Mouse (Mus musculus) ZHBTc4 (cell line): ENCODE measurements around the gene Clec9a.
A peak's percentile ranks its signal among the peaks of the same experiment; 100 is the strongest.

Experiments
- DNase-seq: peaks from one replicate; pipeline ENCODE4 v3.0.0-alpha.2; 2011; ENCODE audit warnings: low read depth, low spot score

Gene Clec9a

DNA sequence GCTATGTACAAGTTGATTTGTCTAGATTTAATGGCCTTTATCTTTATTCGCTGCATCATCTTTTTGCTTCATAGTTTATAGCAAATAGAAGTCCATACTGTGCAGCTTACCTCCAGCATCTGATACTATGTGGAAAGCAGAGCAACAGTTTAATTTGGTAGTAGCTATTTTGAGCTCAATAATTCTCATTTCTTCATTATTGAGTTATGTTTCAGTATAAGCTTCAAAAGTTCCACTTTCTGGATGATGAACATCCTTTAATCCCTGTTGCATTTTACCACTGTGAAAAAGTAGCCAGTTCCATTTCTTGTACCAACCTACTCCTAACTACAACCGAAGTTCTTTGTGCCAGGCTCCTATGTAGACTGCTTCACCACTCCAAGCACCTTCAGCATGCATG is at the start of gene Clec9a:
Gene Clec9a (plus strand): TSS at position 301 of the 400 bp plus-strand sequence.
- DNase-seq: no peak

DNA sequence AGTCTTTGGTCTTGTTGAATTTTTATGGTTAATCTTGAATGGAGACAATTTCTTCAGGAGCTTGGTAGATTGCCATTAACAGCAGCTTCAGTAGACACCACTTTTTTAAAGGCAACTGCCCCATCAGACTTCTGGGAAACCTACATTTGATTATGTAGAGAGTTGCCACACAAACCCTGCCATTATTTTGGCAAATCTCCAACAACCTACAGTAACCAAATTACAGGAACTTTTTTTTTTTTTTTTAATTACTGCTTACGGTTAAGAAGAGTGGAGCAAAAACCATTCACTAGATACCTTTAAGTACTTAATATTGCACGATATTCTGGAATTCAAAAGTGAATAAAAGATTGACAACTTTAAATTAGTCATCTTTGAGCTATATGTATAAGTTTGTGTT is 49.1 kb upstream of the Clec9a start:
- no peak for DNase-seq

DNA sequence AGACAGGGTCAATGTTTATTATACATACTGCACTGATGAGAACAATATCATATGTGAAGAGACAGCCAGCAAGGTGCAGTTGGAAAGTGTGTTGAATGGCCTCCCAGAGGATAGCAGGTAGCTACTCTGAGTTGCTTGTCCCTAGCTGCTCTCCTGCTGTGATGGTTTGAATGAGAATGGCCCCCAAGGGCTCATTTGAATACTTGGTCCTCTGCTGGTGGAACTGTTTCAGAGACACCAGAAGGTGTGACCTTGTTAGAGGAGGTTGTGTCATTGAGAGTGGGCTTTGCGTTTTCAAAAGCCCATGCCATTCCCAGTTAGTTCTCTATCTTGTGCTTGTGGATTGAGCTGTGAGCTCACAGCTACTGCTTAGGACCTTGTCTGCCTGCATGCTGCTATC is 44.7 kb upstream of the Clec9a start:
- peak; percentile 89 for DNase-seq

DNA sequence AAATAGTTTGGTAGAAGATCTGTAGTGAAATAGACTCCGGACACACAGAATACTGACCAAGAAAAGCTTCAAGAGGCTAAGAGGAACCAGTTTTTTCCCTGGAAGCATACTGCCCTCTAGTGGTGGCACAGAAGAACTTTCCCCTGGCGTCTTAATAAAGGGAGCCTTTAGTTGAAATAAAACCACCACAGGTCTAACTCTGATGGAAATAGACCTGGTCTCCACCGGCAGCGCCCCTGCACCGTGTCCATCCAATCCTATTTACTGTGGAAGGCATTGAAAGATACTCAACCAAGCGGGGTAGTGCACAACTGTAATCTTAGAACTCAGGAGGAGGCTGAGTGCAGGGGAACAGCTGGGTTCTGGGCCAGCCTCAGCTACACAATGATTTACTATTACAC is 42.7 kb upstream of the Clec9a start:
- peak; percentile 70 for DNase-seq

DNA sequence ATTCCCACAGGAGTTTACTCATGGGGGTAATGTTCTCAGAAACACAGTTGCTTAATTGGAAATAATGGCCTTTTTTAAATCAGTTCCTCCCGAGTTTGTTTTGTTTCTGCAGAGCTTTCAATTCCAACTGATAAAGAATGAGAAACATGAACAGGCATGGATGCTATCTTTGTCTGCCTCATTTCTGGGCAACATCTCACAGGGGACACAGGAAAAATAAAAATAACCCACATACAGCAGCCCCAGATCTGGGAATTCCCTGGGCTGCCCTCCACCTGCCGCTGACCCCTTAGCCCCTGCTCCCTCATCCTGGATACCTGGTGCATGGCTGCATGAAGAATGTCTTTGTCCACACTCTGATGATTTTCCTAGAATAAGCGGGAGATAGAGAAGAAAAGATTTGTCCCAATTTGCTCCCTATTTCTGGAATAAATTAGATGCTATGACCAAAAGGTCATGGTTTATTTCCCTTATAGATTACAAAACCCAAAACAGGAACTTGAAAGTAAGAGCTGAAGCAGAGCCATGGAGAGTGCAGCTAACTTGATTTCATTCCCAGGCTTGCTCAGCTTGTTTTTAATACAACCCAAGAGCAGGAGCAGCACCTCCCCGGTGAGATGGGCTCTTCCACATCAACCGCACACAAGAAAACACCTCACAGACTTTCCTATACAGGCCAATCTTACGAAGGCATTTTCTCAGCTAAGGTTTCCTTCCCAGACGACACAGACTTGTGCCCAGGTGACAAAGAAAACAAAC is 39.1 kb upstream of the Clec9a start:
- DNase-seq: no peak

DNA sequence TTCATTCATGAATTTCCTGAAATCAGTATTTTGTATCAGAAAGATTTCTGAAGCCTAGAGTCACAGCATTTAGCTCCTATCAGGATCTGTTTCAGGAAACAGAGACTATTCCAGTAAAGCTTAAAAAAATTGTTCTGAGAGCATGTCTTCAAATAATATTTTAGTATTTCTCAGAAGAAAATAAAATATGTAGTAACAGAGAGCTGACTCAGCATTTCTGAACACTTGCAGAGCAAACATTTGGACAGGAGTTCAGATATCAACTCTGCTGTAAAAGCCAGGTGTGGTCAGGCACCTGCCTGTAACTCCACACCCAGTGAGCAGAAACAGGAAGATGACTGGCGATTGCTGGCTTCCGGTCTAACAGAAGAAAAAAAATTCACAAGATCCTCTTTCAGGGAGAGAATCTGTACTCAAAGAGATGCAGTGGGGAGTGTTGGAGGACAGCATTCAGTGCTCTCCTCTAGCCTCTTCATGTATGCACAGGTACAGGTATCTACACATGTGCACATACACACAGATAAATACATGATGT is 33.7 kb upstream of the Clec9a start:
- no peak for DNase-seq

DNA sequence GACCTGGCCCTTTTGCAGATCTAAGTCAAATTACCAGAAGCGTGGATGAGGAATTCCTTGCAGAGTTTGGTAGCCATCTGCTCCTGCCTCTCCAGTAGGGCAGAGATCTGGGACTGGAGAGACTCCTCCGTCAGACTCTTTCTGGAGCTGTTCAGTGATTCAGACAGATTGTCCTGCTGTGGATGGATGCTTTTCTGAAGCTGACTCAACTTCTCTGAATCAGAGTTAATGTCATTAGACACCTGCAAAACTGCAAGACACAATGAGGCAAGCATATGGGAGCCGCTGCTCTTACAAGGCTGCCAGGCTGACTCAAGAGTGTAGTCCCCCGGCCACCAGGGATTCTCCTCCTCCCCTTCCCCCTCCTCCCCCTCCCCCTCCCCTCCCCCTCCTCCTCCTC is 28.2 kb upstream of the Clec9a start:
- DNase-seq: no peak

DNA sequence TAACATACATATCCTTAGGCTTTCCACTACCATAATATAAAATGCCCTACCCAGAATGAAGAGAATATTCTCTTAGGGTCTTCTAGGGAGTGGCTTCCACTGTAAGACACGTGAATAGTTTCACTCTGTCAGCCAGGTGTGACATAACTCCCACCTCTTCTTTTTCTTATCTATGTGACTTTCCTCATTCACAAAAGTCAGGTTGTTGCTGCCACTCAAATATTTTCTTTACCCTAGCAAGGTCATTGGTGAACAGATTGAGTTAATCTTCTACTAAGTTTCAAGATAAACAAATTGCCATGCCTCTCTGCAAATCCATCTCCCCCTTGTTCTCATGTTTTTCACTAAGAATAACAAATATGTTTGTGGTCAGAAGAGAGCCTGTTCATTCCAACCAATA is 26.9 kb upstream of the Clec9a start:
- no peak for DNase-seq

DNA sequence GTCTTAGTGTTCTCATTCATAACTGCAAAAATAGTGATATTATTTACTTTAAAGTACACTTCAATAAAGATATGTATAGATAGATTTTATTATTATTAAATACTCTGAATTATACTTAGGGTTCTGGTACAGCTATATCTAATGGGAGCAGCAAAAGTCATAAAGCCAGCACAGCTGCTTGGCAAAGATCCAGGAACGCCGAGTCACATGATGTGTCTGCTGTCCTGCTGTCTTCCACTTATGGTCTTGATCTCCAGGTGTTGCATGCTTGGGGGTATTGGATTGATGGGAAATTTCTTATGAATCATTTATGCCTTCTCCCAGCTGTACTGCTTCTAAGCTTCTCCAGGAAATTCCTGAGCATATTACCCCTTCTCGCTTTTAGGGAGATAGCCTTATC is 25.2 kb upstream of the Clec9a start:
- DNase-seq: no peak

DNA sequence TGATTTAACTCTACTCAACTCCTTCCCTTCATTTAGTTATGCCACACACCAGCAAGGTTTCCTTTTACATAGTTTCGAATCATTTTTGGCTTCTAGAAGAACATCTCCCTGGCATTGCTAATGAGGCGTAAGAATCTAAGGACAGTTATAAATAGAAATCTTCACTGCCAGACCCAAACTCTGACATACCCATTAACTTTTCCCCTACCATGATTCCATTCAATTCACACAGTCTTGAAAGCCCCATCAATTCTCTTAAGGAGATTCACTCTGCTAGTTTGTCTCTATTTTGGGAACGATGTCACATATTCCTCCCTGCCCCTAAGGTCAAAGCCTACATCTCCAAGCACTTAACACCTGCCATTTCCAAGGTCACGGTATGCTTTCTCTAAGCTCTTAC is 23.7 kb upstream of the Clec9a start:
- no peak for DNase-seq

DNA sequence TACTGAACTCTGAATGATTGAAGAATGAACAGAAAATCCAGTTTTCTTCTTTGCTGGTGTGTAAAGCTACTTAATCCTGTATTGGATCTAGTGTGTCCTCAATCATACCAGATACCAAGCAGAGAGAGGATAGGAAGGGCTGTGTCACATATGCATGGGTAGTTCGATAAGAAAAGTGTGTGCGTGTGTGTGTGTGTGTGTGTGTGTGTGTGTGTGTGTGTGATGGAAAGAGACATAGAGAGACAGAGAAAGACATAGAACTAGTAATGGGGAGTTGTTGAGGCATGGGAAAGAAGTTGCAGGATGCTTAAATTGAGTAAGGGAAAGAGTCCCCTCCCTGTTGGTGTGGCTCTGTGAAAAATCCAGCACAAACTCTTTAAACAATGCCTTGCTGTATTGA is 22.9 kb upstream of the Clec9a start, which contains the start of gene Clec12b:
Gene Clec12b (minus strand): TSS at position 101 of the 400 bp plus-strand sequence.
- no peak for DNase-seq

DNA sequence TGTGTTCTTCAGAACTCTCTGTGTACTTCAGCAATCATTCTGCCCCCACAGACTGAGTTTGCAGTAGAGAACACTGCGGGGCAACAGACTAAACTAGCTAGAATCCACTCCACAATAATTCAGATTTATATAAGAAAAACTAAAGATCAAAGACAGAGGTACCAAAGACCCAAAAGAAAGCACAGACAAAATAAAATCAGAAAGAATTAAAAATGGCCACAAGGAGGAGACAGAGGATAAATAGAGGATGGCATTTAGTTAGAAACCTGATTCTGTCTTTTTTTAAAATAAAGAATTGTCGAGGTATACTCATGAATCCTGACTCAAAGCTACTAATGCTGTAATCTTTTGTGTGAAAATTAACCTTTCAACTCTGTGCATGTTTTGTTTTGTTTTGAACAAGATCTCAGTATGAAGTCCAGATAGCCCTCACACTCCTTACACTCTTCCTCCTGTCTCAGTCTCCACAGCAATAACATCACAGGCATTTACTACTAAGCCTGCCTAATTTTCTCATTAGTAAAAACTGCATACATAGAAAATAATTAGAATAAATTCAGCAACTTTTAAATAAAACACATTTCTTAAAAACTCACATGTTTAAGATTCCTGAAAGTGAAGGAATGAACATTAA is 15.5 kb upstream of the Clec9a start:
- DNase-seq: no peak

DNA sequence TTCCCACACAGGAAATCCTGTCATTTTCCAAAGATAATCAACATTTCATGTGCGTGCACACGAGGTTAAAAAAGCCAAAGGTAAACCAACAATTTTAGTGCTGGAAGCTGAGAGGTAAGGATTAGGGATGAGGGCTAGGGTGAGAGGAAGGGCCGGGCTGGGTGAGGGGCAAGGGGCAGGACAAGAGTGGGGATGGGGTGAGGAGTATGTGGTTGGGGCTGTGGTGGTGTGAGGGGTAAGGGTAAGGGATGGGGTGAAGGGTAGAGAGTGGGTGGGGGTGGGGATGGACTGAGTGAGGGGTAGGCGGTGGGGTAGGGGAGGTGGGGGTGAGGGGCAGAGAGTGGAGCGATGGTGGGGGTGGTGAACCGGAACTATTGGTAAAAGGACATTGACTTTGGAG is 14.9 kb upstream of the Clec9a start:
- DNase-seq: no peak

DNA sequence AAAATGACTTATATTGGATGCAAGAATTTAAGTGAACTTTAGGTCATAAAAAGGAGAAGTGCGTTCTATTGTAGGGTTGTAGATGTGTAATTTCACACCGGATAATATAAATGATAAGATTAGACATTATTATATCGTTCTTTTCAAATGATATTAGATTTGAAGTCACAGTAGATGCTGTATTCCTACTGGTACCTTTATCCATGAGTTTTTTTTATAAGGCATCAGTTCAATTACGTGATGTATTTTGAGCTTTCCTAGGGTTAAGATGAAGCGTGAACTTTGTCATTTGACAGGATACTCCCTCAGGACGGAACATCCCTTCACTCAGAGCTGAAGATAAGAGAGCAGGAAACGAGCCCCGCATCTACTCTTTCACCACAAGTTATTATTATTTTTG is 11.7 kb upstream of the Clec9a start, which contains the start of gene Clec1b:
Gene Clec1b (plus strand): TSS at position 301 of the 400 bp plus-strand sequence.
- DNase-seq: no peak

DNA sequence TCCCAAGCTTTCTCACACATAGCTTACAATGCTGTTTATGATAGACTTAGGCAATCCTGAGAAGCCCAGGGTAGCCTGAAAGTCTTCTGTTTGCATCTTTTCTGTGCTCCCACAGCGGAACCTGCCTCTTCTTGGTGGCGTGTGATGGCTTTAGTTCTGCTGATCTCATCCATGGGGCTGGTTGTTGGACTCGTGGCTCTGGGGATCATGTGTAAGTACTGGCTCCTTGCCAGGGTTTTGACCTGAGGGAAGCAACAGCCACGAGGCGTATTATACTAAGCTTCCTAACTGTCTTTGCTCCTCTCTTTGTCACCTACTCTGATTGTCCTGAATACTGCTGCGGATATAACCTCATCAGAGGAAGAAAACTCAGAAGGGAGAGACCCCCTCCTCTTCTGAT is 8.7 kb upstream of the Clec9a start:
- no peak for DNase-seq

DNA sequence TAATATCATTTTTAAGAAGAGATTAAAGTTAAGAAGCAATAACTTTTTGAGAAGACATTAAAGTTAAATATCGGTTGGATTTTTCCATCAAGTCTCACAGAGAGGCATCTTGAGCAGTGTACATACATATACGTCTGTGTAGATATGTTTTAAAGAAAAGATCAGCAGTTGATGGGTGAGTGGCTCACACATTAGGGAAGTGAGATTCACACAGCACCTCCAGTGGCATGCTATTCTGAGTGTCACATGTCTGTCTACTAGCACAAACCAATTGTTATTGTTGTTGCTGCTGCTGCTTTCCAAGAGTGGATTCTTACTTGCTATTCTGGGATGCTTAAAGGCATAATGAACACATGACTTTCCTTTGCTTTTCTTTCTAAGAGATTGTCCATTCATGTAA is 6.3 kb upstream of the Clec9a start:
- DNase-seq: no peak

DNA sequence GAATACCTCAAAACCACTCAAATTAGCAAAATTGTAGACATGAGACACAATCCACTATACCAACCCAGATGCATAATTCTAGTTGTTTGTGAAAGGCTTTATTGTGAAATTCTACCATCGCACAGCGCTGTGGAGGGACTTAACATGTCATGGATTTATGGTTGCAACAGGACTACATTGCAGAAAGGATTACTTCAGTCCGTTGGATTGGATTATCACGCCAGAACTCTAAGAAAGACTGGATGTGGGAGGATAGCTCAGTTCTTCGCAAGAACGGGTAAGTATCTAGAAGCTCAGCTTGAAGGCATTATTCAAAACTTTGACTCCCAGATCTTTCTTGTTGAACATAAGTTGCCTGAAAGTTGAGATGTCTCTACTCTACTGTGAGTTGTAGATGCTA is 5.3 kb upstream of the Clec9a start:
- DNase-seq: no peak

DNA sequence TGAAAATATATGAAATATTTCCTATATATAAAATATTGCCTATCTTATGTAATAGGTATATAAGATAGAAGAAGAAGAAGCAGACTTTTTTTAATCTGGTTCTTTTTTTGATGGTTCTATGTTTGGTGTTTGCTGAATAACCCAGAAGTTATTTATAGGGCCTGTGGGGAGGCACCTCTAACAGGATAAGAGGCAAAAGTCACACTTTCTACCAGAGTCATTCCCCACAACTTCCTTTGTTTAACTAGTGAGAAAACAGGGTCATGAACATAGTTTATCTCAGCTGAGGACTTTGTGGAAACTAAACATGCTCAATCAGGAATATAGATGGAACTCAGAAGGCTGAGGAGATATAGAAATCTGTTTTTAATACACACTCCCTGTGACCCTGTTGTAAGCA is 2.7 kb upstream of the Clec9a start:
- DNase-seq: no peak

DNA sequence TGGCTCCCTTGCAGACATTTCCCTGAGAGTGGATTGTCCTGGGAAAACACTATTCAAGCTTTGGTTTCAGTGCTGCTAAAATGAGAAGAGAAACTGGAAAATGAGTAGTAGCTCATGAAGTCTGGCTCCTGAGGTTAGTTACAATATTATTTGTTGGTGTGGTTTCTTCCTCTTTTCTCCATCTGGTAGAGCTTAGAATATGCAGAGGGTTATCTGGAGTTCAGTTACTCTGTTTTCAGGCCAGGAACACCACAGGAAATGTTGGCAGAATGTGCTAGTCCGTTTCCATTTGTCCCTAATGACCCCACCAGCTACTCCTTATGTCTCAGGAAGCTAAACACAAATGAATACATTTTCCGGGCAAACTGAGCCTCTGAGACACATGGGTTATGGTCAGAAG is 1.3 kb upstream of the Clec9a start:
- DNase-seq: no peak

DNA sequence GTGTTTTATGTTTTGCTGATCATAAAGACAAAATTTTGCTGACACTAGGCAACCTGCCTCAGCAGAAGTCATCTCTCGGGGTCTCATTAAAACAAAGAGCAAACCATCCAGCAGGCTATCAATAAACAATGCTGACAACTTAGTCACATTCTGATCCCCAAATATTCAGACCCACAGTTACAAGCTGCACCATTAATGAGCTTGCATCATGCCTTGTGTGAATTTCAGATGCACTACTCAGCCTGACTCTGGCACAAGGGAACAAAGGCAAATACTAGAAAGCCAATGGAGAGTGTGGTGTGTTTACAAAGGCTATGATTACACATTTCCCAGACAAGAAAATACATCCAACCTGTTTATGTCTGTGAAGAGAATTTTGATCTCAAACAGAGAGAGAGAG is 5.5 kb downstream of the Clec9a start:
- DNase-seq: no peak

DNA sequence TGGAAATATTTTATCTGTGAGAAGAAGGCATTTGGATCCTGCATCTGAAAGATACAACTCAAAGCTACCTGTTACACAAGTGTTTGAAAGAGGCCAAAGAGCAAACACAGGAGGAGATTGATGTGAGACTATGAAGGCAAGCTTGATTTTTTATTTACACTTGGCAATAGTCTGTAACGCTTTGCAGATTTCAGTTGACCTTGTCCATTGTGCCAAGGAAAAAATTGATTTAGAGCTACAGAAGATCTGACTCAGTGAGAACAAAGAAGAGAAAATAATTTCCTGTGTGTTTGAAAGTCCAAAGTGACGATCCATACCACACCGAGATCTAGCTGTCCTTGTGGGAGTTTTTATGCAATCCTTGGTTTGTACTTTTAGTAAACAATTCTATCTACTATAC is 13.6 kb downstream of the Clec9a start:
- no peak for DNase-seq

DNA sequence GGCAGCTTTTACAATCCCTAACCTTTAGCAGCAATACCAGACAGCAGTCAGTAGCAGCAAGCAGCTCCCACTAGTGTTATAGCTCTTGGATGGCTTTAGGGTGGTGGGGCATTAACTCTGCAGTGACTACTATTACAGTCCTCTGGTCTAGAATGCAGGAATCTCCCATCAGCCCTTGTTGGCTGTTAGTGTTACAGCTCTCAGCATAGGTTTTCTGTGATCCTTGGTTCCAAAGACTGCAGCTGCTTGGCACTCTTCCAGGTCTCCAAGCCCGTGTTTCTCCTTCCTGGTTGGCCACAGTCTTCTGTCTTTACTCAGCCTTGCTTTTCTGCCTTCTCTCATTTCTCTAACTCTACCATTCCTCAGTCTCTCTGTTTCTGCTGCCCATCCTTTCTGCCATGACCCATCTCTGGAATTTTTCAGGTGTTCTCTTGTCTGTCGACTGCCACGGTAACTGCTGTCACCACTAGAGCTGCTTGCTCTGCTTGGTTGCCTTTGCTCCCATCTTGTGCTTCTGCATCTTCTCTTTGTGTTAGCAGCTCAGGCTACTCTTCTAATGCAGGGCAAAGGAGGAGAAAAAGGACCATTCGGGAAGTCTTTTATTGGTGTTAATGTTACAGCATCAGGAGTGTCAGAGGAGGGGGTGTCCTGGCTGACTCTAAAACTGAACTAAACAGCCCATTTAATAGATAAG is 14.5 kb downstream of the Clec9a start:
- peak; percentile 1 for DNase-seq

DNA sequence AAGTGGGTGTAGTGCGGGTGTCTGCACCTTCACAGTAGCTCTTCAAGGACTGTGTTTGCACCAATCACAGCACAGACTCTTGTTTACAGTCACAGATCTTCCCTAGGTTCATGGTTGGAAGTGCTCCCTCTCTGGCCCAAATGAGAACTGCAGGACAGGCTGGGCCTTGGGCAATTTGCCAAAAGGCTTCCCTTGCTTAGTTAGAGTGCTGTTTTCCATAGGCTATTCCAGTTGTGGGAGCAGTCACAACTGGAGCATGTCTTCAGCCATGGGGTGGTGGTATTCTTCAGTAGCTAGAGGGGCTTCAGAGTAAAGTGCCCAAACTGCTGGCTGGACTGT is 15.0 kb downstream of the Clec9a start:
- DNase-seq: peak; percentile 81
